Mouse (Mus musculus) forebrain, embryonic 16.5 days (tissue): Measurements from ENCODE around the gene Gpnmb. TPM values are rescaled to one million over a fixed set of nuclear protein-coding genes. Genes with fewer than 3 reads are reported as not detected.
A peak's percentile ranks its signal among the peaks of the same experiment; 100 is the strongest.

Experiments used
- ATAC-seq: fragments of 200-750 bp; cut with Nextera tagmentation; 2 replicates; pipeline ENCODE4 v1.8.0; 2017; ENCODE audit warnings: mild to moderate bottlenecking, moderate library complexity
- H3K27ac ChIP-seq: fragments of 300-500 bp; sonication (generic); 2 replicates; pipeline ENCODE4 v1.5.1; 2014; ENCODE audit warnings: low read length, control low read depth
- H3K27me3 ChIP-seq: fragments of 300-500 bp; sonication (generic); replicated peaks from 2 replicates; pipeline ENCODE4 v1.6.1; 2014; ENCODE audit warnings: low read length; ENCODE audit not compliant: control insufficient read depth, insufficient read depth
- H3K36me3 ChIP-seq: fragments of 300-500 bp; sonication (generic); 2 replicates; pipeline ENCODE4 v1.6.1; 2014; ENCODE audit not compliant: control insufficient read depth, insufficient read depth
- H3K4me1 ChIP-seq: fragments of 300-500 bp; sonication (generic); replicated peaks from 2 replicates; pipeline ENCODE4 v1.6.1; 2014; ENCODE audit warnings: low read length; ENCODE audit not compliant: control insufficient read depth, insufficient read depth
- H3K4me2 ChIP-seq: fragments of 300-500 bp; sonication (generic); 2 replicates; pipeline ENCODE4 v1.6.1; 2014; ENCODE audit warnings: mild to moderate bottlenecking, low read length, control low read depth
- H3K4me3 ChIP-seq: fragments of 300-500 bp; sonication (generic); replicated peaks from 2 replicates; pipeline ENCODE4 v1.5.1; 2014; ENCODE audit warnings: mild to moderate bottlenecking, low read length, control low read depth
- H3K9ac ChIP-seq: fragments of 300-500 bp; sonication (generic); replicated peaks from 2 replicates; pipeline ENCODE4 v1.6.1; 2014; ENCODE audit warnings: low read depth, low read length, control low read depth
- H3K9me3 ChIP-seq: fragments of 300-500 bp; sonication (generic); 2 replicates; pipeline ENCODE4 v1.6.1; 2016; ENCODE audit warnings: low read length; ENCODE audit not compliant: control insufficient read depth
- WGBS: fragments of 180-500 bp; shearing (Covaris S2); extraction: QIAGEN DNeasy Blood & Tissue Kit; methylation state at CpG from one replicate; pipeline ENCODE4 v1.1.7; 2014; 5-methylcytosine and 5-hydroxymethylcytosine counted together
- polyA plus RNA-seq: library from polyadenylated mRNA; unstranded; fragments of >200 nt; fragmentation: Nextera tagmentation; extraction: Ambion mirVana; gene quantifications from 2 replicates; pipeline ENCODE4 v1.2.1, GENCODE M21; 2015

Gene Gpnmb
- polyA plus RNA-seq: 0.39 and 0.61 TPM in 2 replicates

- 50% methylated on average over 28 of the region's 28 CpGs for WGBS
- Histone ChIP-seq H3K27ac (no peak within 1 kb of the TSS), H3K4me3 (no peak within 1 kb of the TSS), H3K36me3 (no peaks in the 10 kb centered on the region), H3K4me1 (no peaks in the 10 kb centered on the region), H3K4me2 (no peak within 1 kb of the TSS; the same call in 1 of the 2 replicates), H3K9ac (no peak within 1 kb of the TSS), H3K27me3 (no peaks in the 10 kb centered on the region), H3K9me3 (no peaks in the 10 kb centered on the region)
- no peak for ATAC-seq
Measured at GRCm38 (mm10) chr6:49036275-49037267, at the start of gene Gpnmb. Gene Gpnmb (plus strand): TSS chr6:49036546.

- no peaks in the 10 kb centered on the region for H3K36me3 ChIP-seq
- 95% methylated on average over 5 of the region's 5 CpGs for WGBS
- H3K9me3 ChIP-seq: no peaks in the 10 kb centered on the region
- no peak overlapping the region for H3K4me3 ChIP-seq
- no peaks in the 10 kb centered on the region for H3K4me1 ChIP-seq
- no peak overlapping the region for H3K4me2 ChIP-seq
- H3K27ac ChIP-seq: no peak overlapping the region
- no peaks in the 10 kb centered on the region for H3K27me3 ChIP-seq
- ATAC-seq: no peak
- no peak overlapping the region for H3K9ac ChIP-seq
Measured at GRCm38 (mm10) chr6:48989971-48990370, 46.4 kb upstream of the Gpnmb start.

GRCm38 (mm10) chr6:48991991-48992390 is 44.4 kb upstream of the Gpnmb start:
- no peak for ATAC-seq
- no peak overlapping the region for H3K4me2 ChIP-seq
- H3K9ac ChIP-seq: no peak overlapping the region
- H3K4me1 ChIP-seq: no peaks in the 10 kb centered on the region
- H3K4me3 ChIP-seq: no peak overlapping the region
- H3K9me3 ChIP-seq: no peaks in the 10 kb centered on the region
- 79% methylated on average over 4 of the region's 4 CpGs for WGBS
- H3K27me3 ChIP-seq: no peaks in the 10 kb centered on the region
- H3K27ac ChIP-seq: no peak overlapping the region
- no peaks in the 10 kb centered on the region for H3K36me3 ChIP-seq

GRCm38 (mm10) chr6:48998186-48998585 is 38.2 kb upstream of the Gpnmb start:
- no peak overlapping the region for H3K9ac ChIP-seq
- no peaks in the 10 kb centered on the region for H3K9me3 ChIP-seq
- 84% methylated on average over 6 of the region's 6 CpGs for WGBS
- H3K27ac ChIP-seq: no peak overlapping the region
- no peak overlapping the region for H3K4me3 ChIP-seq
- H3K36me3 ChIP-seq: no peaks in the 10 kb centered on the region
- H3K4me2 ChIP-seq: no peak overlapping the region
- H3K27me3 ChIP-seq: no peaks in the 10 kb centered on the region
- ATAC-seq: no peak
- no peaks in the 10 kb centered on the region for H3K4me1 ChIP-seq

GRCm38 (mm10) chr6:48998796-48999195 is 37.5 kb upstream of the Gpnmb start:
- no peaks in the 10 kb centered on the region for H3K9me3 ChIP-seq
- no peak for ATAC-seq
- no peaks in the 10 kb centered on the region for H3K4me1 ChIP-seq

GRCm38 (mm10) chr6:49003381-49003780 is 33.0 kb upstream of the Gpnmb start:
- no peak for ATAC-seq
- no peak overlapping the region for H3K9ac ChIP-seq
- H3K27ac ChIP-seq: no peak overlapping the region
- H3K27me3 ChIP-seq: no peaks in the 10 kb centered on the region
- peaks cover 3% of the 10 kb centered on the region; the same call in 1 of the 2 replicates for H3K4me1 ChIP-seq
- no peak overlapping the region for H3K4me2 ChIP-seq
- WGBS: 47% methylated on average over 4 of the region's 4 CpGs
- no peaks in the 10 kb centered on the region for H3K9me3 ChIP-seq
- no peak overlapping the region for H3K4me3 ChIP-seq
- no peaks in the 10 kb centered on the region for H3K36me3 ChIP-seq

More at GRCm38 (mm10) chr6:48998796-48999195, 37.5 kb upstream of the Gpnmb start:
- no peak overlapping the region for H3K27ac ChIP-seq
- WGBS: 92% methylated on average over 4 of the region's 4 CpGs
- H3K4me3 ChIP-seq: no peak overlapping the region
- no peak overlapping the region for H3K9ac ChIP-seq
- no peaks in the 10 kb centered on the region for H3K36me3 ChIP-seq
- no peaks in the 10 kb centered on the region for H3K27me3 ChIP-seq
- no peak overlapping the region for H3K4me2 ChIP-seq

GRCm38 (mm10) chr6:49007981-49008380 is 28.4 kb upstream of the Gpnmb start:
- no peaks in the 10 kb centered on the region for H3K9me3 ChIP-seq
- WGBS: 1% methylated on average over 9 of the region's 9 CpGs
- peak overlapping the region; percentile 56 for H3K4me2 ChIP-seq
- no peaks in the 10 kb centered on the region for H3K36me3 ChIP-seq
- H3K9ac ChIP-seq: no peak overlapping the region
- no peaks in the 10 kb centered on the region for H3K27me3 ChIP-seq
- H3K4me3 ChIP-seq: peak overlapping the region; percentile 38
- ATAC-seq: no peak; the same call in 1 of the 2 replicates
- no peak overlapping the region for H3K27ac ChIP-seq
- H3K4me1 ChIP-seq: peaks cover 8% of the 10 kb centered on the region

DNA sequence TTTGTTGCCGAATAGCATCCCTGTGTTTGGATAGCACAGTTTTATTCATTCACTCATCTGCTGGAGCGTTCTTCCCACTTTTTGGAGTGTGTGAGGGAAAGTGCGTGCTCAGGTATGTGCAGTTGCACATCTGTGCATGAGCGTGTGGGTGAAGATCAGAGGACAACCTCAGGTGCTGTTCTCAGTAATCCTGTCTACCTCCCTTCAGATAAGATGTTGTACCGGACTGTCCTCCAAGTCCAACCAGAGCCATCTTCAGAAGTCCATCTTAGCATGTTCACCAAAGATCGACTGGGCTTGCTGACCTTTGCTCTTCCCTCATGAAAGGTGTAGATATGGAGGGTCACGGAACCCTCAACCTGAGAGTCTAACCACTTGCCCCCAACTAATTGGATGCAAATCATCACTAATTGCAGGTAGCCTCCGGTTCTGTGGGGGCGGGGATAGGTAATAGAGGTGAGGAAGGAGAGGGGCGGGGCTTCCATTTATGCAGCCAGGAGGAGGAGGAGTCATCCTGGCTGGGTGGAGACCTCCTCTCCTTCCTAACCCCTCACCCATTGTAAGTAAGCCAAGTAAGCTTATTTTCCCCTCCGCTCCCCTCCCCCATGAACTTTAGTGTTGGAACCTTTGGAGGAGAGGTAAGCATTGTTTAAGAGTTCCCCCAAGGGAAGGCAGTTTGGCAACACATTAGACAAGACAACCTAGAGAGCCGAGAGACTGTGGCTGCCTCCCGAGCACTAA is 27.8 kb upstream of the Gpnmb start:
- 15% methylated on average over 13 of the region's 13 CpGs for WGBS
- Histone ChIP-seq H3K4me3 (peak overlapping the region; percentile 38), H3K27ac (no peak overlapping the region), H3K36me3 (no peaks in the 10 kb centered on the region), H3K4me1 (peaks cover 8% of the 10 kb centered on the region), H3K27me3 (no peaks in the 10 kb centered on the region), H3K9me3 (no peaks in the 10 kb centered on the region), H3K9ac (no peak overlapping the region), H3K4me2 (peak overlapping the region; percentile 56)
- ATAC-seq: no peak

- no peak for ATAC-seq
- Histone ChIP-seq H3K9ac (no peak overlapping the region), H3K4me1 (peaks cover 8% of the 10 kb centered on the region), H3K27ac (no peak overlapping the region), H3K9me3 (no peaks in the 10 kb centered on the region), H3K4me2 (no peak overlapping the region), H3K27me3 (no peaks in the 10 kb centered on the region), H3K4me3 (no peak overlapping the region), H3K36me3 (no peaks in the 10 kb centered on the region)
- 7% methylated on average over 7 of the region's 7 CpGs for WGBS
Measured at GRCm38 (mm10) chr6:49009161-49009555, 27.2 kb upstream of the Gpnmb start.
